Mouse (Mus musculus): Measurements from ENCODE around the gene 1700012B07Rik. TPM values are rescaled to one million over a fixed set of nuclear protein-coding genes. Genes with fewer than 3 reads are reported as not detected.

1700012B07Rik gene
- polyA plus RNA-seq, 1 experiment from 2014 or later, result not detected

DNA sequence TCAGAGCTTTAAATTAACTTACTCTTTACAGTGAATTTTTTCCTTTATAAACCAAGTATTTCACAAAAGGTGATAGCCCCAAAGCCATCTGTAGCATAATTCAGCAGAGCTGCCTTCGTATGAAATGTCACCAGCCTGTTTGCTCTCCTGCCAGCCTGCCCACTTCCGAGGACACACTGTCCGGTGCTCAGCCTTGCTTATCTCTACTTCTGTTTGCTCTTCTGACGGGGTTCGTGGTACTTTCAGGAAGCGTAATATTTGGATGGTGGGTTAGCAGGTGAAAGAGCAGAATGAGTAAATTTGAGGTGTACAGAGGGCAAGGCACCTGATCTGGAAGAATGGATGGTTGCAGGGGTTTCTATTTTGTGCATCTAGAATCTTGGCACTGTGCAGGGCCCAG lies 5.6 kb downstream of the 1700012B07Rik start:
- no peak for DNase-seq (ENCODE audit: low spot score)
- H3K9me3 ChIP-seq (replicated peaks), result no peaks in the 10 kb centered on the region
- no peaks in the 10 kb centered on the region for H3K27me3 ChIP-seq (ENCODE audit: low read depth, poor library complexity, severe bottlenecking)
- no peak overlapping the region for H3K27ac ChIP-seq (replicated peaks)
- no peaks in the 10 kb centered on the region for H3K36me3 ChIP-seq
- 89% methylated on average over 6 of the region's 6 CpGs for WGBS
- no peak overlapping the region for H3K4me3 ChIP-seq
- no peaks in the 10 kb centered on the region for H3K4me1 ChIP-seq

GRCm38 (mm10) chr11:109817405-109817804 lies 10.4 kb downstream of the 1700012B07Rik start:
- Histone ChIP-seq H3K36me3 (no peaks in the 10 kb centered on the region), H3K4me1 (no peaks in the 10 kb centered on the region), H3K4me3 (no peak overlapping the region), H3K9me3 (replicated peaks) (no peaks in the 10 kb centered on the region), H3K27ac (replicated peaks) (no peak overlapping the region), H3K27me3 (ENCODE audit: low read depth, poor library complexity, severe bottlenecking) (no peaks in the 10 kb centered on the region)
- no peak for DNase-seq (ENCODE audit: low spot score)
- WGBS, result 84% methylated on average over 3 of the region's 3 CpGs

GRCm38 (mm10) chr11:109816911-109817310 lies 10.9 kb downstream of the 1700012B07Rik start:
- H3K4me1 ChIP-seq, result no peaks in the 10 kb centered on the region
- H3K27me3 ChIP-seq (ENCODE audit: low read depth, poor library complexity, severe bottlenecking), result no peaks in the 10 kb centered on the region
- H3K36me3 ChIP-seq, result no peaks in the 10 kb centered on the region
- no peak for DNase-seq (ENCODE audit: low spot score)
- H3K9me3 ChIP-seq (replicated peaks), result no peaks in the 10 kb centered on the region
- H3K4me3 ChIP-seq, result no peak overlapping the region
- H3K27ac ChIP-seq (replicated peaks), result no peak overlapping the region
- WGBS, result 79% methylated on average over 1 of the region's 1 CpGs

GRCm38 (mm10) chr11:109811721-109812120 lies 16.1 kb downstream of the 1700012B07Rik start:
- no peak for DNase-seq (ENCODE audit: low spot score)
- WGBS, result 88% methylated on average over 2 of the region's 2 CpGs
- no peaks in the 10 kb centered on the region for H3K4me1 ChIP-seq
- H3K4me3 ChIP-seq, result no peak overlapping the region
- no peak overlapping the region for H3K27ac ChIP-seq (replicated peaks)
- no peaks in the 10 kb centered on the region for H3K27me3 ChIP-seq (ENCODE audit: low read depth, poor library complexity, severe bottlenecking)
- H3K36me3 ChIP-seq, result no peaks in the 10 kb centered on the region
- H3K9me3 ChIP-seq (replicated peaks), result no peaks in the 10 kb centered on the region

GRCm38 (mm10) chr11:109809175-109809855 lies 18.5 kb downstream of the 1700012B07Rik start:
- DNase-seq (ENCODE audit: low spot score), result no peak
- no peak overlapping the region for H3K4me3 ChIP-seq
- no peak overlapping the region for H3K27ac ChIP-seq (replicated peaks)
- H3K36me3 ChIP-seq, result no peaks in the 10 kb centered on the region
- H3K4me1 ChIP-seq, result no peaks in the 10 kb centered on the region
- no peaks in the 10 kb centered on the region for H3K27me3 ChIP-seq (ENCODE audit: low read depth, poor library complexity, severe bottlenecking)
- no peaks in the 10 kb centered on the region for H3K9me3 ChIP-seq (replicated peaks)
- 74% methylated on average over 4 of the region's 4 CpGs for WGBS

GRCm38 (mm10) chr11:109801515-109801914 lies 26.3 kb downstream of the 1700012B07Rik start:
- no peak for DNase-seq (ENCODE audit: low spot score)
- H3K27me3 ChIP-seq (ENCODE audit: low read depth, poor library complexity, severe bottlenecking), result no peaks in the 10 kb centered on the region
- H3K36me3 ChIP-seq, result no peaks in the 10 kb centered on the region
- H3K4me1 ChIP-seq, result 0 out of 2 replicates have a peak, but pooled peaks cover 3% of the 10 kb centered on the region
- no peak overlapping the region for H3K27ac ChIP-seq (replicated peaks)
- no peak overlapping the region for H3K4me3 ChIP-seq
- H3K9me3 ChIP-seq (replicated peaks), result no peaks in the 10 kb centered on the region
- 74% methylated on average over 1 of the region's 1 CpGs for WGBS

GRCm38 (mm10) chr11:109797531-109797930 lies 30.3 kb downstream of the 1700012B07Rik start:
- H3K27me3 ChIP-seq (ENCODE audit: low read depth, poor library complexity, severe bottlenecking), result no peaks in the 10 kb centered on the region
- no peak overlapping the region for H3K27ac ChIP-seq (replicated peaks)
- WGBS, result 90% methylated on average over 6 of the region's 6 CpGs
- H3K4me1 ChIP-seq, result no peaks in the 10 kb centered on the region
- H3K4me3 ChIP-seq, result no peak overlapping the region
- no peaks in the 10 kb centered on the region for H3K9me3 ChIP-seq (replicated peaks)
- no peaks in the 10 kb centered on the region for H3K36me3 ChIP-seq
- no peak for DNase-seq (ENCODE audit: low spot score)

DNA sequence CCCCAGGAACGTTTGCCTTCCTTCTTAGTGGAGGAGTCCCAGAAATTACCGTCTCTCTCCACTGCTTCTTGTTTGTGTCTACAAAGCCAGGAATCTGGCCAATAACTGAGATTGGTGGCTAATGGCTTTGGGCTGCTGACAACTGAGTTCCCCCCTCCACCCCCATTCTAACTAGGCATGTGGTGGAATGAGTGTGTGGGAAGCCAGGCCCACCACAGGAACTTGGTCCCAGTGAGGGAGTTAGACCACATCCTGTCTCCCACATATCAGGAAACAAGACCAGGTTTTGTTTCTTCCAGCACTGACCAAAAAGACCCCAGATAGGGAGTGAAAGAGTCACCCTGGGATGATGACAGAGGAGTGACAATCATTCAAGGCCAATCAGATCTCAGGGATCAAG lies 32.3 kb downstream of the 1700012B07Rik start:
- no peaks in the 10 kb centered on the region for H3K27me3 ChIP-seq (ENCODE audit: low read depth, poor library complexity, severe bottlenecking)
- H3K4me1 ChIP-seq, result no peaks in the 10 kb centered on the region
- no peaks in the 10 kb centered on the region for H3K9me3 ChIP-seq (replicated peaks)
- no peak overlapping the region for H3K4me3 ChIP-seq
- H3K27ac ChIP-seq (replicated peaks), result no peak overlapping the region
- 86% methylated on average over 2 of the region's 2 CpGs for WGBS
- no peak for DNase-seq (ENCODE audit: low spot score)
- no peaks in the 10 kb centered on the region for H3K36me3 ChIP-seq

DNA sequence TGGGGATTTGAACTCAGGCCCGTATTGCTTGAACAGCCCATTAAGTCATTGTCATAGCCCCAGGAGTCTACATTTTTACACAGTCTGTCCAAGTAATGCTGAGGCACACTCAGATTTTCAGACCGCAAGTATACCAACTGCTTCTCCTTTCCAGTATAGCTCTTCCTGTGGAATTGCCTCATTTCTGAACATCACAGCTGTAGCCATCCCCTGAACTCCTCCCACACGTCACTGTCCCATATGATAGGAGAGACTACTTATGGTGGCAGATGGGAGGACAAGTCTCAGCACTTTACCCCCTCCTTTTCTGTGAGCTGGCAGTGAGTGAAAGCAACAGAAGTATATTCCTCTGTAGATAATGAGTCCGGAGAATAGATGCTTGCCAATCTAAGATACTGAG lies 34.3 kb downstream of the 1700012B07Rik start:
- no peak overlapping the region for H3K4me3 ChIP-seq
- no peaks in the 10 kb centered on the region for H3K4me1 ChIP-seq
- no peaks in the 10 kb centered on the region for H3K9me3 ChIP-seq (replicated peaks)
- DNase-seq (ENCODE audit: low spot score), result no peak
- 91% methylated on average over 4 of the region's 4 CpGs for WGBS
- no peaks in the 10 kb centered on the region for H3K36me3 ChIP-seq
- H3K27me3 ChIP-seq (ENCODE audit: low read depth, poor library complexity, severe bottlenecking), result no peaks in the 10 kb centered on the region
- H3K27ac ChIP-seq (replicated peaks), result no peak overlapping the region

GRCm38 (mm10) chr11:109792401-109792997 lies 35.3 kb downstream of the 1700012B07Rik start:
- Histone ChIP-seq H3K4me3 (no peak overlapping the region), H3K27me3 (ENCODE audit: low read depth, poor library complexity, severe bottlenecking) (no peaks in the 10 kb centered on the region), H3K4me1 (no peaks in the 10 kb centered on the region), H3K9me3 (replicated peaks) (no peaks in the 10 kb centered on the region), H3K27ac (replicated peaks) (no peak overlapping the region), H3K36me3 (no peaks in the 10 kb centered on the region)
- no peak for DNase-seq (ENCODE audit: low spot score)
- 92% methylated on average over 13 of the region's 13 CpGs for WGBS

DNA sequence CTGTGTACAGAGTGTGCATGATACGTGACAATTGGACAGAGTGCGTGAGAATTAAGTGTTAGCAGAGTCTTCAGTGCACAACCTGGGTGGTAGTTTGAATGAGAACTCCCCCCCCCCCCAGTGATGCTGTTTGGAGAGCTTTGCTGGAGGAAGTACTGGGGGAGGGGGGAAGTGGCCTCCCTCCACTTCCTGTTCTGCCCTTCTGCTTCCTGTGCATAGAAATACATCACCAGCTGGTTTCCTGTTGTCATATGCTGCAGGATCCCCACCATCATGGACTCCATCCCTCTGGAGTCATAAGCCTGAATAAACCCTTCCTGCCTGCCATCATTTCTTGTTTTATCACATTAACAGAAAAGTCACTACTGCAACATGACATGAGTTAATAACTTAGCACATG lies 35.9 kb downstream of the 1700012B07Rik start:
- no peaks in the 10 kb centered on the region for H3K9me3 ChIP-seq (replicated peaks)
- H3K27me3 ChIP-seq (ENCODE audit: low read depth, poor library complexity, severe bottlenecking), result no peaks in the 10 kb centered on the region
- H3K4me1 ChIP-seq, result no peaks in the 10 kb centered on the region
- no peaks in the 10 kb centered on the region for H3K36me3 ChIP-seq
- WGBS, result 95% methylated on average over 2 of the region's 2 CpGs
- no peak for DNase-seq (ENCODE audit: low spot score)
- no peak overlapping the region for H3K4me3 ChIP-seq
- H3K27ac ChIP-seq (replicated peaks), result no peak overlapping the region

DNA sequence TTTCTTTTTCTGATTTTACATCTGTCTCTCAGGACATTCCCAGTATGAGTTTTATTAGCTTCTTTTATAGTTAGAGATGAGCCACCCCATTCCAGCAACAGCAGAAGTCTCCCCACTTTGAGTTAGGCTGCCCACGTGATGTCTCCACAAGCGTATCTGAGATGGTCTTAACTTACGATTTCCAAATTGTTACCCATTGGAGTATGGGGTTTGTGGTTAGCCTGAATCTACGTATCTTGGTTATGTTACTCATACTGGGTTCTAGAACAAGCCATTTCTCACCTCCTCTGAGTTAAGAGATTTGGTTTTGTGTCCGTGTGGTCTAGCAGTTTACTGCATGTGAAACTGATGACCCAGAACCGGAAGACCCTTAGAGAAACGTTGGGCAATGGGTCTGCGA lies 37.6 kb downstream of the 1700012B07Rik start:
- WGBS, result 93% methylated on average over 8 of the region's 8 CpGs
- no peaks in the 10 kb centered on the region for H3K27me3 ChIP-seq (ENCODE audit: low read depth, poor library complexity, severe bottlenecking)
- DNase-seq (ENCODE audit: low spot score), result no peak
- H3K27ac ChIP-seq (replicated peaks), result no peak overlapping the region
- H3K4me1 ChIP-seq, result no peaks in the 10 kb centered on the region
- no peaks in the 10 kb centered on the region for H3K9me3 ChIP-seq (replicated peaks)
- H3K36me3 ChIP-seq, result no peaks in the 10 kb centered on the region
- no peak overlapping the region for H3K4me3 ChIP-seq

DNA sequence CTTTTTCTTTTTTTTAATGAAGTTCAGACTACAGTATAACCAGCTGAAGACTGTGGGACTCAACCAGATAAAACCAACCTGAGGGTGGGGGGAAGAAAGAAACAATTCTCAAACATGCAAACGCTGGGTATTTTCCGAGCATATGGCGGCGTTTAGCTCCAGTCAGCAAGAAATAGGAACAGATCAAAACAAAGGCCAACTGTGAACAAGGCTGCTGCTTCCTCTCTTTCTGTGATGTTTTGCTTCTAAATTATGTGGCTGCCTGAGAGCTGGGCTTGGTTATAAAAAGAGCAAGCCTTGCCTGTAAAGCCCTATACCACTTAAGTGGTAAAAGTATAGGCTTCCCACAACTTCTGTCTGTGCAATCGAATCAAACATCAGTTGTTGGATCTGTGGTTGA lies 42.5 kb downstream of the 1700012B07Rik start:
- 76% methylated on average over 5 of the region's 5 CpGs for WGBS
- H3K27ac ChIP-seq (replicated peaks), result no peak overlapping the region
- DNase-seq (ENCODE audit: low spot score), result no peak
- H3K27me3 ChIP-seq (ENCODE audit: low read depth, poor library complexity, severe bottlenecking), result no peaks in the 10 kb centered on the region
- no peaks in the 10 kb centered on the region for H3K4me1 ChIP-seq
- H3K4me3 ChIP-seq, result no peak overlapping the region
- H3K9me3 ChIP-seq (replicated peaks), result no peaks in the 10 kb centered on the region
- H3K36me3 ChIP-seq, result no peaks in the 10 kb centered on the region

All from midbrain, embryonic 10.5 days (tissue).